ENCODE assay signal across 8 mouse cellular contexts in genomic region chr4:149571651-149572149, GRCm38 (mm10). TPM values are rescaled to one million over a fixed set of nuclear protein-coding genes. Genes with fewer than 3 reads are reported as not detected.
DNase-seq lines count a peak whose midpoint lies in the region; ATAC-seq and TF ChIP-seq lines count a peak whose summit lies in the region.

No protein-coding gene starts in this region.

- H3K4me3 ChIP-seq in hindbrain, embryonic 13.5 days, result no peak overlapping the region
- H3K4me3 ChIP-seq in hindbrain, embryonic 14.5 days (replicated peaks; ENCODE audit: low read length), result no peak overlapping the region
- H3K4me3 ChIP-seq in embryonic facial prominence, embryonic 10.5 days, result no peak overlapping the region
- no peak overlapping the region for H3K4me3 ChIP-seq in kidney, adult 2 months (ENCODE audit: insufficient read depth, low read depth, low read length)
- no peak overlapping the region for H3K4me3 ChIP-seq in stomach, embryonic 15.5 days (replicated peaks)
- H3K4me3 ChIP-seq in forebrain, embryonic 14.5 days (ENCODE audit: low read depth, low read length), result no peak overlapping the region
- H3K4me3 ChIP-seq in hindbrain, embryonic 16.5 days (ENCODE audit: low read length), result no peak overlapping the region

- WGBS in hindbrain, embryonic 13.5 days, result 64% methylated on average over 8 of the region's 8 CpGs
- 65% methylated on average over 8 of the region's 8 CpGs for WGBS in hindbrain, embryonic 14.5 days
- WGBS in embryonic facial prominence, embryonic 10.5 days, result 55% methylated on average over 8 of the region's 8 CpGs
- 13% methylated on average over 8 of the region's 8 CpGs for WGBS in kidney, adult 2 months
- WGBS in stomach, embryonic 15.5 days, result 41% methylated on average over 8 of the region's 8 CpGs
- WGBS in forebrain, embryonic 14.5 days, result 46% methylated on average over 8 of the region's 8 CpGs
- WGBS in hindbrain, embryonic 16.5 days, result 54% methylated on average over 8 of the region's 8 CpGs

- peak overlapping the region; percentile 1; the same call in 1 of the 2 replicates for H3K9ac ChIP-seq in hindbrain, embryonic 13.5 days
- no peak overlapping the region for H3K9ac ChIP-seq in hindbrain, embryonic 14.5 days
- H3K9ac ChIP-seq in stomach, embryonic 15.5 days, result no peak overlapping the region
- H3K9ac ChIP-seq in forebrain, embryonic 14.5 days (ENCODE audit: low read length), result no peak overlapping the region
- H3K9ac ChIP-seq in hindbrain, embryonic 16.5 days (ENCODE audit: low read depth, low read length), result no peak overlapping the region

- no peak overlapping the region for H3K4me2 ChIP-seq in hindbrain, embryonic 13.5 days
- H3K4me2 ChIP-seq in hindbrain, embryonic 14.5 days (replicated peaks), result no peak overlapping the region
- peak overlapping the region; percentile 4; the same call in 1 of the 2 replicates for H3K4me2 ChIP-seq in stomach, embryonic 15.5 days
- H3K4me2 ChIP-seq in forebrain, embryonic 14.5 days (ENCODE audit: low read length), result no peak overlapping the region
- H3K4me2 ChIP-seq in hindbrain, embryonic 16.5 days (ENCODE audit: low read length), result no peak overlapping the region

- no peaks in the 10 kb centered on the region for H3K9me3 ChIP-seq in hindbrain, embryonic 13.5 days
- H3K9me3 ChIP-seq in hindbrain, embryonic 14.5 days (ENCODE audit: control insufficient read depth, low read length), result no peaks in the 10 kb centered on the region
- H3K9me3 ChIP-seq in embryonic facial prominence, embryonic 10.5 days, result no peaks in the 10 kb centered on the region
- no peaks in the 10 kb centered on the region for H3K9me3 ChIP-seq in stomach, embryonic 15.5 days
- no peaks in the 10 kb centered on the region for H3K9me3 ChIP-seq in forebrain, embryonic 14.5 days (replicated peaks; ENCODE audit: control insufficient read depth, low read length)
- H3K9me3 ChIP-seq in hindbrain, embryonic 16.5 days (ENCODE audit: control insufficient read depth, low read length), result no peaks in the 10 kb centered on the region

- no peak for TF ChIP-seq CTCF in kidney, adult 2 months (conservative IDR thresholded peaks at IDR 0.05; ENCODE audit: insufficient read depth, insufficient read length, low read depth, low read length)

- H3K27ac ChIP-seq in hindbrain, embryonic 13.5 days, result no peak overlapping the region
- no peak overlapping the region for H3K27ac ChIP-seq in hindbrain, embryonic 14.5 days
- H3K27ac ChIP-seq in embryonic facial prominence, embryonic 10.5 days (replicated peaks), result peak overlapping the region; percentile 52
- peak overlapping the region; percentile 34 for H3K27ac ChIP-seq in kidney, adult 2 months (ENCODE audit: insufficient read depth, low read depth, low read length)
- H3K27ac ChIP-seq in stomach, embryonic 15.5 days, result peak overlapping the region; percentile 73
- H3K27ac ChIP-seq in forebrain, embryonic 14.5 days (ENCODE audit: low read depth, low read length), result no peak overlapping the region
- H3K27ac ChIP-seq in hindbrain, embryonic 16.5 days (ENCODE audit: low read depth, low read length), result no peak overlapping the region

- peaks cover 54% of the 10 kb centered on the region for H3K4me1 ChIP-seq in hindbrain, embryonic 13.5 days (replicated peaks)
- peaks cover 8% of the 10 kb centered on the region for H3K4me1 ChIP-seq in hindbrain, embryonic 14.5 days (replicated peaks; ENCODE audit: control insufficient read depth, insufficient read depth, low read length)
- H3K4me1 ChIP-seq in embryonic facial prominence, embryonic 10.5 days, result peaks cover 74% of the 10 kb centered on the region
- H3K4me1 ChIP-seq in kidney, adult 2 months (ENCODE audit: control insufficient read depth, insufficient read depth, low read length), result peaks cover 15% of the 10 kb centered on the region; the same call in 1 of the 2 replicates
- peaks cover 42% of the 10 kb centered on the region for H3K4me1 ChIP-seq in stomach, embryonic 15.5 days
- peaks cover 2% of the 10 kb centered on the region; the same call in 1 of the 2 replicates for H3K4me1 ChIP-seq in forebrain, embryonic 14.5 days (ENCODE audit: control insufficient read depth, insufficient read depth, low read length)
- peaks cover 13% of the 10 kb centered on the region for H3K4me1 ChIP-seq in hindbrain, embryonic 16.5 days (ENCODE audit: control insufficient read depth, insufficient read depth, low read depth, low read length)

- no peak for TF ChIP-seq POLR2A in kidney, adult 2 months (IDR thresholded peaks at IDR 0.05; ENCODE audit: low read depth, low read length)

- ATAC-seq in hindbrain, embryonic 13.5 days (ENCODE audit: low FRiP score), result no peak
- no peak for ATAC-seq in hindbrain, embryonic 14.5 days (ENCODE audit: low FRiP score)
- ATAC-seq in stomach, embryonic 15.5 days (ENCODE audit: insufficient read depth, low FRiP score, low read depth), result no peak
- no peak for ATAC-seq in forebrain, embryonic 14.5 days
- ATAC-seq in hindbrain, embryonic 16.5 days, result no peak

- H3K36me3 ChIP-seq in hindbrain, embryonic 13.5 days, result no peaks in the 10 kb centered on the region
- no peaks in the 10 kb centered on the region for H3K36me3 ChIP-seq in hindbrain, embryonic 14.5 days (replicated peaks; ENCODE audit: control insufficient read depth, insufficient read depth)
- H3K36me3 ChIP-seq in embryonic facial prominence, embryonic 10.5 days (replicated peaks), result peaks cover 2% of the 10 kb centered on the region; the same call in 1 of the 2 replicates
- H3K36me3 ChIP-seq in kidney, adult 2 months (ENCODE audit: control insufficient read depth, insufficient read depth, low read length), result no peaks in the 10 kb centered on the region
- no peaks in the 10 kb centered on the region for H3K36me3 ChIP-seq in stomach, embryonic 15.5 days
- no peaks in the 10 kb centered on the region for H3K36me3 ChIP-seq in forebrain, embryonic 14.5 days (ENCODE audit: control insufficient read depth, insufficient read depth, low read length)
- no peaks in the 10 kb centered on the region for H3K36me3 ChIP-seq in hindbrain, embryonic 16.5 days (ENCODE audit: control insufficient read depth, insufficient read depth, low read length)

- 0 out of 2 replicates have a peak, but pooled peaks cover 3% of the 10 kb centered on the region for H3K27me3 ChIP-seq in hindbrain, embryonic 13.5 days
- H3K27me3 ChIP-seq in hindbrain, embryonic 14.5 days (ENCODE audit: control insufficient read depth, insufficient read depth, low read length), result no peaks in the 10 kb centered on the region
- peaks cover 33% of the 10 kb centered on the region for H3K27me3 ChIP-seq in embryonic facial prominence, embryonic 10.5 days (replicated peaks; ENCODE audit: low read depth, poor library complexity, severe bottlenecking)
- no peaks in the 10 kb centered on the region for H3K27me3 ChIP-seq in kidney, adult 2 months (replicated peaks; ENCODE audit: control insufficient read depth, insufficient read depth, low read length)
- H3K27me3 ChIP-seq in stomach, embryonic 15.5 days (replicated peaks), result no peaks in the 10 kb centered on the region
- H3K27me3 ChIP-seq in forebrain, embryonic 14.5 days (replicated peaks; ENCODE audit: control insufficient read depth, insufficient read depth, low read length), result no peaks in the 10 kb centered on the region
- H3K27me3 ChIP-seq in hindbrain, embryonic 16.5 days (replicated peaks; ENCODE audit: control insufficient read depth, insufficient read depth, low read length), result no peaks in the 10 kb centered on the region

- DNase-seq in hindbrain, embryonic 14.5 days (ENCODE audit: low spot score), result no peak
- no peak for DNase-seq in embryonic facial prominence, embryonic 10.5 days (ENCODE audit: low spot score)
- DNase-seq in kidney, adult 2 months, result peak; percentile 95
- no peak for DNase-seq in forebrain, embryonic 14.5 days (ENCODE audit: low spot score)
- DNase-seq in spleen, adult 18-20 months, result no peak

RNA-seq across cellular contexts. Expression of gene Clstn1, which starts 14.6 kb away (rescaled TPM):
- 64.6 and 83.6 TPM in 2 replicates for polyA plus RNA-seq in hindbrain, embryonic 13.5 days (2015; fragmentation: Nextera tagmentation; extraction: Ambion mirVana)
- polyA plus RNA-seq in hindbrain, embryonic 14.5 days (2014; fragmentation: Nextera tagmentation; extraction: Ambion mirVana), result 147 and 154 TPM in 2 replicates
- polyA plus RNA-seq in embryonic facial prominence, embryonic 10.5 days (2016; fragmentation: Nextera tagmentation; extraction: Ambion mirVana), result 39.6 and 44.2 TPM in 2 replicates
- polyA plus RNA-seq in kidney, adult 2 months (2012; rRNA removed), result 44.9 and 46.3 TPM in 2 replicates
- 47.0 and 48.4 TPM in 2 replicates for polyA plus RNA-seq in stomach, embryonic 15.5 days (2015; fragmentation: Nextera tagmentation; extraction: Ambion mirVana)
- 36.1 and 42.4 TPM in 2 replicates for polyA plus RNA-seq in forebrain, embryonic 14.5 days (2014; fragmentation: Nextera tagmentation; extraction: Ambion mirVana)
- 60.4 and 66.6 TPM in 2 replicates for polyA plus RNA-seq in hindbrain, embryonic 16.5 days (2015; fragmentation: Nextera tagmentation; extraction: Ambion mirVana)

RNA-seq across cellular contexts. Expression of gene Ctnnbip1, which starts 53.7 kb away (rescaled TPM):
- polyA plus RNA-seq in hindbrain, embryonic 13.5 days (2015; fragmentation: Nextera tagmentation; extraction: Ambion mirVana), result 85.3 and 85.4 TPM in 2 replicates
- polyA plus RNA-seq in hindbrain, embryonic 14.5 days (2014; fragmentation: Nextera tagmentation; extraction: Ambion mirVana), result 99.0 and 100 TPM in 2 replicates
- 67.5 TPM in 2 replicates for polyA plus RNA-seq in embryonic facial prominence, embryonic 10.5 days (2016; fragmentation: Nextera tagmentation; extraction: Ambion mirVana)
- polyA plus RNA-seq in kidney, adult 2 months (2012; rRNA removed), result 20.5 and 24.4 TPM in 2 replicates
- 47.5 and 47.9 TPM in 2 replicates for polyA plus RNA-seq in stomach, embryonic 15.5 days (2015; fragmentation: Nextera tagmentation; extraction: Ambion mirVana)
- 95.2 and 99.1 TPM in 2 replicates for polyA plus RNA-seq in forebrain, embryonic 14.5 days (2014; fragmentation: Nextera tagmentation; extraction: Ambion mirVana)
- polyA plus RNA-seq in hindbrain, embryonic 16.5 days (2015; fragmentation: Nextera tagmentation; extraction: Ambion mirVana), result 98.6 and 106 TPM in 2 replicates

Comparison
In these comparisons a context has a peak if more than half of its experiments do, and no peak if none do; other contexts are left out.
1. H3K27ac ChIP-seq: peak in embryonic facial prominence, embryonic 10.5 days (single experiment), kidney, adult 2 months (single experiment) and stomach, embryonic 15.5 days (single experiment); none in hindbrain, embryonic 13.5 days (single experiment), hindbrain, embryonic 14.5 days (single experiment), forebrain, embryonic 14.5 days (single experiment) and hindbrain, embryonic 16.5 days (single experiment).